Mouse (Mus musculus): Measurements from ENCODE around the gene Aqp2.
A peak's percentile ranks its signal among the peaks of the same experiment; 100 is the strongest.

Aqp2 gene

GRCm38 (mm10) chr15:99578802-99579485, at the start of gene Aqp2:
Gene Aqp2 (plus strand): TSS chr15:99579055.
- no peak for DNase-seq (ENCODE audit: extremely low spot score, low spot score)

GRCm38 (mm10) chr15:99531146-99531545, 47.7 kb upstream of the Aqp2 start:
- no peak for DNase-seq (ENCODE audit: extremely low spot score, low spot score)

GRCm38 (mm10) chr15:99532023-99532422, 46.8 kb upstream of the Aqp2 start:
- DNase-seq (ENCODE audit: extremely low spot score, low spot score), result no peak

- no peak for DNase-seq (ENCODE audit: extremely low spot score, low spot score)
Measured at GRCm38 (mm10) chr15:99536889-99537862, 41.7 kb upstream of the Aqp2 start.

- no peak for DNase-seq (ENCODE audit: extremely low spot score, low spot score)
Measured at GRCm38 (mm10) chr15:99539891-99540290, 39.0 kb upstream of the Aqp2 start.

GRCm38 (mm10) chr15:99544047-99544446, 34.8 kb upstream of the Aqp2 start:
- DNase-seq (ENCODE audit: extremely low spot score, low spot score), result no peak

GRCm38 (mm10) chr15:99546596-99546995, 32.3 kb upstream of the Aqp2 start:
- DNase-seq (ENCODE audit: extremely low spot score, low spot score), result peak; percentile 31

GRCm38 (mm10) chr15:99547732-99548131, 31.1 kb upstream of the Aqp2 start:
- DNase-seq (ENCODE audit: extremely low spot score, low spot score), result no peak

GRCm38 (mm10) chr15:99549901-99550300, 29.0 kb upstream of the Aqp2 start:
- no peak for DNase-seq (ENCODE audit: extremely low spot score, low spot score)

GRCm38 (mm10) chr15:99553767-99554166, 25.1 kb upstream of the Aqp2 start:
- no peak for DNase-seq (ENCODE audit: extremely low spot score, low spot score)

- DNase-seq (ENCODE audit: extremely low spot score, low spot score), result no peak
Measured at GRCm38 (mm10) chr15:99558947-99559346, 19.9 kb upstream of the Aqp2 start.

- DNase-seq (ENCODE audit: extremely low spot score, low spot score), result no peak
Measured at GRCm38 (mm10) chr15:99560246-99560645, 18.6 kb upstream of the Aqp2 start.

GRCm38 (mm10) chr15:99567371-99567770, 11.5 kb upstream of the Aqp2 start:
- no peak for DNase-seq (ENCODE audit: extremely low spot score, low spot score)

- no peak for DNase-seq (ENCODE audit: extremely low spot score, low spot score)
Measured at GRCm38 (mm10) chr15:99568682-99569081, 10.2 kb upstream of the Aqp2 start.

GRCm38 (mm10) chr15:99569123-99569522, 9.7 kb upstream of the Aqp2 start:
- no peak for DNase-seq (ENCODE audit: extremely low spot score, low spot score)

- peak; percentile 63 for DNase-seq (ENCODE audit: extremely low spot score, low spot score)
Measured at GRCm38 (mm10) chr15:99583463-99584344, 4.8 kb downstream of the Aqp2 start.

GRCm38 (mm10) chr15:99584407-99585202, 5.8 kb downstream of the Aqp2 start:
- DNase-seq (ENCODE audit: extremely low spot score, low spot score), result no peak

- no peak for DNase-seq (ENCODE audit: extremely low spot score, low spot score)
Measured at GRCm38 (mm10) chr15:99585741-99586140, 6.9 kb downstream of the Aqp2 start.

GRCm38 (mm10) chr15:99586525-99586924, 7.7 kb downstream of the Aqp2 start:
- DNase-seq (ENCODE audit: extremely low spot score, low spot score), result no peak

GRCm38 (mm10) chr15:99589237-99589636, 10.4 kb downstream of the Aqp2 start:
- DNase-seq (ENCODE audit: extremely low spot score, low spot score), result no peak

- DNase-seq (ENCODE audit: extremely low spot score, low spot score), result no peak
Measured at GRCm38 (mm10) chr15:99589704-99590103, 10.8 kb downstream of the Aqp2 start.

Measured in neural tube, embryonic 10.5 days (tissue).